Mouse (Mus musculus) forebrain, embryonic 14.5 days (tissue): Measurements from ENCODE around the gene Pnpt1. TPM values are rescaled to one million over a fixed set of nuclear protein-coding genes. Genes with fewer than 3 reads are reported as not detected.
A peak's percentile ranks its signal among the peaks of the same experiment; 100 is the strongest.

Source experiments
- ATAC-seq: fragments of 200-750 bp; cut with Nextera tagmentation; 2 replicates; pipeline ENCODE4 v1.8.0; 2017; ENCODE audit warnings: mild to moderate bottlenecking, moderate library complexity
- DNase-seq: peaks from one replicate; pipeline ENCODE4 v3.0.0-alpha.2; 2015; ENCODE audit warnings: low spot score
- H3K27ac ChIP-seq: fragments of 300-500 bp; sonication (generic); 2 replicates; pipeline ENCODE4 v1.5.1; 2014; ENCODE audit warnings: low read depth, mild to moderate bottlenecking, control low read depth, low read length, moderate library complexity
- H3K27me3 ChIP-seq: fragments of 300-500 bp; sonication (generic); replicated peaks from 2 replicates; pipeline ENCODE4 v1.6.1; 2014; ENCODE audit warnings: low read length, control low read depth, mixed read lengths; ENCODE audit not compliant: control insufficient read depth, insufficient read depth
- H3K36me3 ChIP-seq: fragments of 300-500 bp; sonication (generic); 2 replicates; pipeline ENCODE4 v1.6.1; 2014; ENCODE audit warnings: low read length, control low read depth; ENCODE audit not compliant: control insufficient read depth, insufficient read depth
- H3K4me1 ChIP-seq: fragments of 300-500 bp; sonication (generic); 2 replicates; pipeline ENCODE4 v1.6.1; 2014; ENCODE audit warnings: antibody characterized with exemption, low read length, control low read depth; ENCODE audit not compliant: control insufficient read depth, insufficient read depth
- H3K4me2 ChIP-seq: fragments of 300-500 bp; sonication (generic); 2 replicates; pipeline ENCODE4 v1.6.1; 2014; ENCODE audit warnings: mild to moderate bottlenecking, control low read depth, low read length
- H3K4me3 ChIP-seq: fragments of 300-500 bp; sonication (generic); 2 replicates; pipeline ENCODE4 v1.5.1; 2014; ENCODE audit warnings: low read depth, low read length, control low read depth
- H3K9ac ChIP-seq: fragments of 300-500 bp; sonication (generic); 2 replicates; pipeline ENCODE4 v1.6.1; 2014; ENCODE audit warnings: mild to moderate bottlenecking, low read length, control low read depth, moderate library complexity
- H3K9me3 ChIP-seq: fragments of 300-500 bp; sonication (generic); replicated peaks from 2 replicates; pipeline ENCODE4 v1.6.1; 2016; ENCODE audit warnings: low read length, control low read depth, mixed read lengths; ENCODE audit not compliant: control insufficient read depth
- WGBS: fragments of 180-500 bp; shearing (Covaris S2); extraction: QIAGEN DNeasy Blood & Tissue Kit; methylation state at CpG from one replicate; pipeline ENCODE4 v1.1.7; 2014; 5-methylcytosine and 5-hydroxymethylcytosine counted together
- polyA plus RNA-seq: library from polyadenylated mRNA; unstranded; fragments of >200 nt; fragmentation: Nextera tagmentation; extraction: Ambion mirVana; gene quantifications from 2 replicates; pipeline ENCODE4 v1.2.1, GENCODE M21; 2014

Gene Pnpt1
- polyA plus RNA-seq, result 31.0 and 33.2 TPM in 2 replicates

DNA sequence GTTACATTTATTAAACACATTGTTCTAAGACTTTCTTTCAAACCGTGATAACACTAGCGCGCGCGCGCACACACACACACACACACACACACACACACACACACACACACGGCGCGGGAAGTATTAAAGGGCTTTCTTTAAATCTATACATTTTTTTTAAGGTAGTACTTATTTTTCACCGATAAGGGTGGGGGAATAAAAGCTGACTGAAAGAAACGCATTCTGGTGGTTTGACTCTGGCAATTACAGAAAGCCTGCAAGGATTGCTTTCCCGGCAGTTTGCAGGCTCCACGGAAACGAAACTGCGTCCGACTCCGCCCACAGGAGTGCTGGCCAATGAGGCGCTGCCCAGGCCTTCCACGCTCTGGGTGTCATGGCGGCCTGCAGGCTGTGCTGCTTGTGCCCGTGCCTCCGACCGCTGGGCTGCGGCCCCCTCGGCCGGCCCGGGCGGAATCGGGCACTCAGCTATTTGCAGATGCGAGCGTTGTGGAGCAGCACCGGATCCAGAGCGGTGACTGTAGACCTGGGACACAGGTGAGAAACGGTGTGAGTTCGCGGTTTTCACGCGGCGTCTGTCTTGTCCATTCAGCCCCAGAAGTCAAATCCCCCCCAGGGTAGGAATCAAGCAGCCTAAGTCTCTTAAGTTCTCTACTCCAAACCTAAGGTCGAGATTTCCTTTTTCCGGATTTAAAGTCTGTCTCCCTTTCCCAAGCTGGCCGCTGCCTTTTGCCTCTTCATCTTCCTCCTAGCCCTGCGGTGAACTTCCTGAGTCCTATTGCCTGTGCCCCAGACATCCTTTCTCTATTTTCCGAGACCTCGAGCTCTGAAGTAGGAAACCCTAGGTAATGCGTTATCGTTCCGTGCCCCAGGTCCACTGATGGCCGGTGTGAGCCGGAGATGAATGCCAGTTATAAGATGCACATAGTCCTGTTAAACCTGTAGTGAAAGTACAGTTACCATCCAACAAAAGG lies at the start of gene Pnpt1:
TSS of gene Pnpt1 (plus strand) at position 360 of the 971 bp plus-strand sequence.
- no peaks in the 10 kb centered on the region for H3K9me3 ChIP-seq
- H3K4me2 ChIP-seq, result peak within 1 kb of the TSS; percentile 80
- peak; percentile 100 for ATAC-seq
- WGBS, result 2% methylated on average over 50 of the region's 50 CpGs
- H3K9ac ChIP-seq, result peak within 1 kb of the TSS; percentile 88
- H3K27ac ChIP-seq, result peak within 1 kb of the TSS; percentile 48; the same call in 1 of the 2 replicates
- H3K36me3 ChIP-seq, result peaks cover 13% of the 10 kb centered on the region
- no peaks in the 10 kb centered on the region for H3K27me3 ChIP-seq
- H3K4me1 ChIP-seq, result peaks cover 3% of the 10 kb centered on the region; the same call in 1 of the 2 replicates
- peak within 1 kb of the TSS; percentile 82 for H3K4me3 ChIP-seq
- peak; percentile 97 for DNase-seq

DNA sequence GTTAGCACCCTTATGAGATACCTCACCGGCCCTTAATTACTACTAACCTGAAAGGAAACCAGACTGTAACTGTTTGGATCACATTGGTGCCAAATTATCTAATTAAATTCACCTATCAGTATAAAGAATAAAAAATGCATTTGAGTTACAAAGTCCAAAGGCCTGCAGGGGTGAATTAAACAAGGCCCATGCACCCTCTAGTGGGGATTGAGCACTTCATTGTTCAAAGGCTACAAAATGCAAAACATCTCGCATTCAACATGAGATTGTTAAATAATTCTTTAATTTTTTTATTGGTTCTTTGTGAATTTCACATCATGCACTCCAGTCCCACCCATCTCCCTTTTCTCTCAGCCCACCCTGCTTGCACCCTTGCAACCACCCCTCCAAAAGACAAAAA lies 38.1 kb upstream of the Pnpt1 start:
- no peak for ATAC-seq
- H3K9me3 ChIP-seq, result no peaks in the 10 kb centered on the region
- H3K27ac ChIP-seq, result no peak overlapping the region
- H3K4me2 ChIP-seq, result no peak overlapping the region
- no peaks in the 10 kb centered on the region for H3K36me3 ChIP-seq
- no peak for DNase-seq
- H3K9ac ChIP-seq, result no peak overlapping the region
- H3K4me1 ChIP-seq, result no peaks in the 10 kb centered on the region
- WGBS, result 73% methylated on average over 2 of the region's 2 CpGs
- no peak overlapping the region for H3K4me3 ChIP-seq
- no peaks in the 10 kb centered on the region for H3K27me3 ChIP-seq

- 57% methylated on average over 2 of the region's 2 CpGs for WGBS
- H3K4me3 ChIP-seq, result no peak overlapping the region
- H3K9ac ChIP-seq, result no peak overlapping the region
- ATAC-seq (no peak), DNase-seq (no peak)
- no peak overlapping the region for H3K4me2 ChIP-seq
- H3K36me3 ChIP-seq, result no peaks in the 10 kb centered on the region
- no peaks in the 10 kb centered on the region for H3K9me3 ChIP-seq
- H3K27ac ChIP-seq, result no peak overlapping the region
- H3K4me1 ChIP-seq, result no peaks in the 10 kb centered on the region
- H3K27me3 ChIP-seq, result no peaks in the 10 kb centered on the region
Observed at GRCm38 (mm10) chr11:29098926-29099325, 31.6 kb upstream of the Pnpt1 start.

DNA sequence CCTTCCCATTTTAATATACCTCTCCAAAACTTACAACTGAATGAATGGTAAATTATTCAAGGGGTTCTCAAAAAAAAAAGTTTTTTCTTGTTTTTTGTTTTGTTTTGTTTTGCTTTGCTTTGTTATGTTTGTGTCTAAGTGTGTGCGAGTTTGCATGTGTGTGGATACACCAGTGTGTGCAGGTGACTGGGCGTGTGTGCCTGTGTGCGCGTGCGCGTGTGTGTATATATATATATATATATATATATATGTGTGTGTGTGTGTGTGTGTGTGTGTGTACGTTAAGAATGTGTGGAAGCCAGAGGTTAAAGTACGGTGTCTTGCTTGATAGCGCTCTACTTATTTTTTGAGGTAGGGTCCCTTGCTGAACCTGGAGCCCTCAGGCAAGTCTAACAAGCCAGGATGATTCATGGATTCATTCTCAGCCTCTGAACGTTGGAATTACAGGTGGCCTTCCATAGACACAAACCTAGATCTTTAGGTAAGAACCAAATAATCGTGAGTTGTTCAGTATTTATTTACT lies 621 bp upstream of the Pnpt1 start:
- no peaks in the 10 kb centered on the region for H3K9me3 ChIP-seq
- peak overlapping the region; percentile 80 for H3K4me2 ChIP-seq
- H3K36me3 ChIP-seq, result peaks cover 11% of the 10 kb centered on the region
- 61% methylated on average over 11 of the region's 11 CpGs for WGBS
- H3K9ac ChIP-seq, result peak overlapping the region; percentile 88
- peak overlapping the region; percentile 82 for H3K4me3 ChIP-seq
- DNase-seq, result no peak
- peaks cover 3% of the 10 kb centered on the region; the same call in 1 of the 2 replicates for H3K4me1 ChIP-seq
- H3K27me3 ChIP-seq, result no peaks in the 10 kb centered on the region
- ATAC-seq, result peak; percentile 70
- H3K27ac ChIP-seq, result no peak overlapping the region

- no peaks in the 10 kb centered on the region for H3K4me1 ChIP-seq
- ATAC-seq (no peak), DNase-seq (peak; percentile 20)
- peaks cover 34% of the 10 kb centered on the region for H3K36me3 ChIP-seq
- H3K4me2 ChIP-seq, result no peak overlapping the region
- no peak overlapping the region for H3K4me3 ChIP-seq
- H3K9ac ChIP-seq, result no peak overlapping the region
- WGBS, result 62% methylated on average over 1 of the region's 1 CpGs
- no peaks in the 10 kb centered on the region for H3K9me3 ChIP-seq
- H3K27me3 ChIP-seq, result no peaks in the 10 kb centered on the region
- H3K27ac ChIP-seq, result no peak overlapping the region
Observed at GRCm38 (mm10) chr11:29140671-29141070, 10.1 kb downstream of the Pnpt1 start.

GRCm38 (mm10) chr11:29148901-29149300 lies 18.4 kb downstream of the Pnpt1 start:
- Histone ChIP-seq H3K36me3 (peaks cover 39% of the 10 kb centered on the region), H3K9ac (no peak overlapping the region)

GRCm38 (mm10) chr11:29163569-29163968 lies 33.0 kb downstream of the Pnpt1 start:
- DNase-seq (no peak), ATAC-seq (no peak)
- H3K36me3 ChIP-seq, result peaks cover 28% of the 10 kb centered on the region
- no peaks in the 10 kb centered on the region for H3K4me1 ChIP-seq
- no peak overlapping the region for H3K27ac ChIP-seq
- H3K4me3 ChIP-seq, result no peak overlapping the region
- H3K9ac ChIP-seq, result no peak overlapping the region
- no peaks in the 10 kb centered on the region for H3K9me3 ChIP-seq
- no peaks in the 10 kb centered on the region for H3K27me3 ChIP-seq
- no peak overlapping the region for H3K4me2 ChIP-seq
- 90% methylated on average over 4 of the region's 4 CpGs for WGBS

More at GRCm38 (mm10) chr11:29148901-29149300, 18.4 kb downstream of the Pnpt1 start:
- no peaks in the 10 kb centered on the region for H3K9me3 ChIP-seq
- DNase-seq, result no peak
- H3K27ac ChIP-seq, result no peak overlapping the region
- 88% methylated on average over 2 of the region's 2 CpGs for WGBS
- H3K4me3 ChIP-seq, result no peak overlapping the region
- ATAC-seq, result no peak
- H3K4me2 ChIP-seq, result no peak overlapping the region
- no peaks in the 10 kb centered on the region for H3K27me3 ChIP-seq
- H3K4me1 ChIP-seq, result no peaks in the 10 kb centered on the region

DNA sequence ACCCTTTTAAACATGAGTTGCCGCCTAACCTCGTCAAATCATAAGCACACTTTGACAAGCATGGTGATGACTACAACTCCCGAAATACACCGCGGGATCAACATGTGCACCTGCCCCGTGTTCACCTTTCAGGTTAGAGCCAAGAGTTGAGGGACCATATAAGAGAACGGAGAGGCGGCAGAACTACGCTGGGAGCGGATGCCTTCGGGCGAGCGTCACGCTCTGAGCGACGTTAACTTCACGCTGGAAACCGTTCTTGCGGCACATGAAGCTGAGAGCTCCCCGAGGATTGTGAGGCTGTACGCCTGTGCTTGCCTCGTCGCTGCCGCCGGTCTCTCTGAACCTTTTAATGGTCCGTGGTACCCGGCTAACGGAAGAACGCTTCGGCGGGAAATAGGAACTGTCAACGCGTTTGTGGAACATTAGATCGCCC lies 41.4 kb downstream of the Pnpt1 start:
- WGBS, result under 1% methylated on average over 34 of the region's 34 CpGs
- no peaks in the 10 kb centered on the region for H3K27me3 ChIP-seq

More for the DNA sequence above, 41.4 kb downstream of the Pnpt1 start:
- Histone ChIP-seq H3K9ac (peak overlapping the region; percentile 94), H3K27ac (peak overlapping the region; percentile 71), H3K36me3 (no peaks in the 10 kb centered on the region), H3K4me2 (peak overlapping the region; percentile 90), H3K4me1 (peaks cover 6% of the 10 kb centered on the region), H3K4me3 (peak overlapping the region; percentile 91), H3K9me3 (no peaks in the 10 kb centered on the region)
- ATAC-seq, result peak; percentile 24
- DNase-seq, result peak; percentile 67
